In the genomic region with DNA sequence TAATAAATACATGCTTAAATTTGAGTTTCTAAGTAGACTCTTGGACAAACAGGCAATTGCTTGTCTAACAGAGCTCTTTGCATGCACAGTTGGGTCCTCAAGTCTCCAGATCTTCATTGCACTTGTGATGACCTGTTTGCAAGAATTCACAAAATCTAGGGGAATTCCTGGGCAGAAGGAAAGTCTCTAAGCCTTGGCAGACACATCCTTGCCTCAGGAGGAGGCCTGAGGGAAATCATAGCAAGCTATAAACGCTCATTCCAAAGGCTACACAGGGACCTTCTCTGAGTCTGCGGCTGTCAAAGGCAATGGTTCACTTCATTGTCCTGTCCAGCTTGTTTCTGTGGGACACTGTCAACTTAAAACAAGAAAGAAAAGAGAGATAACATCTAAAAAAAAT, we compare ENCODE assay signal across 23 mouse cellular contexts.
DNase-seq lines count a peak whose midpoint lies in the region; ATAC-seq and TF ChIP-seq lines count a peak whose summit lies in the region.
"Had no signal": no experiment of that assay in that cellular context is flagged by ENCODE, and none has a peak within 500 bp of the region (broad histone marks: within the 10 kb centered on the region; RNA-seq: fewer than 3 reads in every experiment).

No protein-coding gene starts in this region.

- no peak for TF ChIP-seq POLR2A in limb, embryonic 14.5 days (IDR thresholded peaks at IDR 0.05; ENCODE audit: borderline replicate concordance, extremely low read depth, insufficient read depth, insufficient read length)

- POLR2A ChIA-PET in Patski (lab: Charles Lee) = interaction anchor here (0.7 to 0.8 kb wide), 2 partner anchors 9 to 36 kb away, joined by 3 to 6 read pairs; no protein-coding TSS in a partner anchor

- peak; percentile 84 for DNase-seq in heart, adult 11 months
- DNase-seq in limb, embryonic 14.5 days (ENCODE audit: low spot score) = peak; percentile 18
- no peak for DNase-seq in limb, embryonic 10.5 days (ENCODE audit: low spot score)
- peak; percentile 24 for DNase-seq in Patski (ENCODE audit: low read depth, low spot score)
- DNase-seq: adrenal gland, postnatal 36 days; cerebellum, adult 11-12 months; cerebellum, postnatal 36 days; gastrocnemius, postnatal 25 days; kidney, adult 11 months; kidney, postnatal 10 days; lung, postnatal 36 days; right cerebral cortex, postnatal 4 days; thymus, postnatal 14 days had no signal

- WGBS in heart, embryonic 12.5 days = 58% methylated on average over 2 of the region's 2 CpGs
- 52% methylated on average over 2 of the region's 2 CpGs for WGBS in limb, embryonic 14.5 days
- 74% methylated on average over 2 of the region's 2 CpGs for WGBS in limb, embryonic 10.5 days
- 40% methylated on average over 2 of the region's 2 CpGs for WGBS in limb, embryonic 15.5 days
- WGBS in liver, embryonic 12.5 days (ENCODE audit: insufficient replicate concordance) = 68% methylated on average over 2 of the region's 2 CpGs

- H3K27me3 ChIP-seq in heart, embryonic 12.5 days (replicated peaks) = no peaks in the 10 kb centered on the region
- H3K27me3 ChIP-seq in limb, embryonic 14.5 days (ENCODE audit: control insufficient read depth, insufficient read depth, low read length) = no peaks in the 10 kb centered on the region
- no peaks in the 10 kb centered on the region for H3K27me3 ChIP-seq in limb, embryonic 10.5 days (ENCODE audit: low read depth, poor library complexity, severe bottlenecking)
- no peaks in the 10 kb centered on the region for H3K27me3 ChIP-seq in Patski
- no peaks in the 10 kb centered on the region for H3K27me3 ChIP-seq in limb, embryonic 15.5 days
- H3K27me3 ChIP-seq in liver, embryonic 12.5 days (replicated peaks) = no peaks in the 10 kb centered on the region
- H3K27me3 ChIP-seq: limb, embryonic 13.5 days; liver, embryonic 15.5 days; lung, embryonic 15.5 days; neural tube, embryonic 12.5 days had no signal

- in situ Hi-C loops in Patski (cut with MboI; ENCODE audit: low pct_unique_long_range_greater_than_20kb) = no loop called here

- no peak overlapping the region for H3K9ac ChIP-seq in heart, embryonic 12.5 days
- H3K9ac ChIP-seq in limb, embryonic 14.5 days (ENCODE audit: low read depth, low read length, severe bottlenecking) = no peak overlapping the region
- H3K9ac ChIP-seq in limb, embryonic 15.5 days = no peak overlapping the region
- no peak overlapping the region for H3K9ac ChIP-seq in liver, embryonic 12.5 days
- H3K9ac ChIP-seq: limb, embryonic 13.5 days; liver, embryonic 15.5 days; lung, embryonic 15.5 days; neural tube, embryonic 12.5 days had no signal

- CTCF ChIA-PET in Patski (lab: Charles Lee) = interaction anchor here (0.9 to 1.9 kb wide), 5 partner anchors 9 to 398 kb away, joined by 3 to 5 read pairs (median 3); no protein-coding TSS in a partner anchor

- H3K36me3 ChIP-seq in heart, embryonic 12.5 days = no peaks in the 10 kb centered on the region
- no peaks in the 10 kb centered on the region for H3K36me3 ChIP-seq in limb, embryonic 14.5 days (ENCODE audit: control insufficient read depth, insufficient read depth, low read length)
- no peaks in the 10 kb centered on the region for H3K36me3 ChIP-seq in limb, embryonic 10.5 days
- H3K36me3 ChIP-seq in limb, embryonic 15.5 days = no peaks in the 10 kb centered on the region
- no peaks in the 10 kb centered on the region for H3K36me3 ChIP-seq in liver, embryonic 12.5 days
- H3K36me3 ChIP-seq: forebrain, embryonic 10.5 days; heart, embryonic 10.5 days; limb, embryonic 13.5 days; liver, embryonic 15.5 days; lung, embryonic 15.5 days; neural tube, embryonic 12.5 days had no signal

- H3K9me3 ChIP-seq in heart, embryonic 12.5 days (replicated peaks) = no peaks in the 10 kb centered on the region
- H3K9me3 ChIP-seq in limb, embryonic 14.5 days (ENCODE audit: control insufficient read depth, low read length) = no peaks in the 10 kb centered on the region
- no peaks in the 10 kb centered on the region for H3K9me3 ChIP-seq in limb, embryonic 10.5 days (replicated peaks)
- H3K9me3 ChIP-seq in limb, embryonic 15.5 days = no peaks in the 10 kb centered on the region
- no peaks in the 10 kb centered on the region for H3K9me3 ChIP-seq in liver, embryonic 12.5 days (replicated peaks)
- H3K9me3 ChIP-seq: forebrain, embryonic 10.5 days; heart, embryonic 10.5 days; limb, embryonic 13.5 days; liver, embryonic 15.5 days; lung, embryonic 15.5 days; megakaryocyte, embryonic 14.5 days; neural tube, embryonic 12.5 days had no signal

- H3K4me2 ChIP-seq in heart, embryonic 12.5 days = no peak overlapping the region
- H3K4me2 ChIP-seq in limb, embryonic 14.5 days (replicated peaks; ENCODE audit: low read depth, low read length, severe bottlenecking) = no peak overlapping the region
- H3K4me2 ChIP-seq in limb, embryonic 15.5 days = no peak overlapping the region
- no peak overlapping the region for H3K4me2 ChIP-seq in liver, embryonic 12.5 days
- H3K4me2 ChIP-seq: limb, embryonic 13.5 days; liver, embryonic 15.5 days; lung, embryonic 15.5 days; neural tube, embryonic 12.5 days had no signal

- no peak for TF ChIP-seq CTCF in Patski (IDR thresholded peaks at IDR 0.05)

- H3K4me1 ChIP-seq in heart, embryonic 12.5 days (replicated peaks) = no peaks in the 10 kb centered on the region
- peaks cover 18% of the 10 kb centered on the region for H3K4me1 ChIP-seq in limb, embryonic 14.5 days (ENCODE audit: control insufficient read depth, insufficient read depth, low read length)
- H3K4me1 ChIP-seq in limb, embryonic 10.5 days = peaks cover 31% of the 10 kb centered on the region
- H3K4me1 ChIP-seq in limb, embryonic 15.5 days = peaks cover 20% of the 10 kb centered on the region
- no peaks in the 10 kb centered on the region for H3K4me1 ChIP-seq in liver, embryonic 12.5 days
- H3K4me1 ChIP-seq: liver, embryonic 15.5 days; neural tube, embryonic 12.5 days had no signal

- no peak overlapping the region for H3K4me3 ChIP-seq in heart, embryonic 12.5 days
- H3K4me3 ChIP-seq in limb, embryonic 14.5 days (replicated peaks; ENCODE audit: low read length) = no peak overlapping the region
- no peak overlapping the region for H3K4me3 ChIP-seq in limb, embryonic 10.5 days
- H3K4me3 ChIP-seq in limb, embryonic 15.5 days = no peak overlapping the region
- H3K4me3 ChIP-seq in liver, embryonic 12.5 days = no peak overlapping the region
- H3K4me3 ChIP-seq: forebrain, embryonic 10.5 days; heart, embryonic 10.5 days; limb, embryonic 13.5 days; liver, embryonic 15.5 days; lung, embryonic 15.5 days; megakaryocyte, embryonic 14.5 days; neural tube, embryonic 12.5 days had no signal

- no peak for ATAC-seq in heart, embryonic 12.5 days (ENCODE audit: insufficient number of reproducible peaks, low FRiP score)
- ATAC-seq in limb, embryonic 14.5 days (ENCODE audit: low FRiP score, low read depth) = no peak
- ATAC-seq in Patski = peak; percentile 36
- no peak for ATAC-seq in limb, embryonic 15.5 days (ENCODE audit: insufficient number of reproducible peaks, low FRiP score, low TSS enrichment, low read depth)
- no peak for ATAC-seq in liver, embryonic 12.5 days

- no peak overlapping the region for H3K27ac ChIP-seq in heart, embryonic 12.5 days (ENCODE audit: poor library complexity, severe bottlenecking)
- H3K27ac ChIP-seq in limb, embryonic 14.5 days (replicated peaks; ENCODE audit: low read depth, low read length) = no peak overlapping the region
- H3K27ac ChIP-seq in limb, embryonic 10.5 days = no peak overlapping the region
- 0 out of 2 replicates have a peak overlapping the region, but pooled peaks have one; percentile 24 for H3K27ac ChIP-seq in limb, embryonic 15.5 days
- no peak overlapping the region for H3K27ac ChIP-seq in liver, embryonic 12.5 days
- H3K27ac ChIP-seq: forebrain, embryonic 10.5 days; heart, embryonic 10.5 days; limb, embryonic 13.5 days; liver, embryonic 15.5 days; lung, embryonic 15.5 days; neural tube, embryonic 12.5 days had no signal
